Mouse (Mus musculus) kidney, postnatal 0 days (tissue): Measurements from ENCODE around the gene Ablim2. TPM values are rescaled to one million over a fixed set of nuclear protein-coding genes. Genes with fewer than 3 reads are reported as not detected.

ENCODE experiments used
- ATAC-seq: fragments of 200-750 bp; cut with Nextera tagmentation; replicated peaks from 2 replicates; pipeline ENCODE4 v1.8.0; 2017; ENCODE audit warnings: low read depth, moderate number of reproducible peaks, moderate TSS enrichment, moderate library complexity; ENCODE audit not compliant: low FRiP score
- DNase-seq: peaks from one replicate; pipeline ENCODE4 v3.0.0-alpha.2; 2016; ENCODE audit warnings: low spot score
- H3K27ac ChIP-seq: fragments of 300-500 bp; sonication (generic); 2 replicates; pipeline ENCODE4 v1.5.1; 2014; ENCODE audit warnings: mild to moderate bottlenecking
- H3K27me3 ChIP-seq: fragments of 300-500 bp; sonication (generic); 2 replicates; pipeline ENCODE4 v1.6.1; 2014; ENCODE audit warnings: low read length, mixed read lengths; ENCODE audit not compliant: insufficient read depth
- H3K36me3 ChIP-seq: fragments of 300-500 bp; sonication (generic); 2 replicates; pipeline ENCODE4 v1.6.1; 2014; ENCODE audit warnings: low read length, mixed read lengths; ENCODE audit not compliant: insufficient read depth
- H3K4me1 ChIP-seq: fragments of 300-500 bp; sonication (generic); replicated peaks from 2 replicates; pipeline ENCODE4 v1.6.1; 2014; ENCODE audit warnings: antibody characterized with exemption, low read length, mixed read lengths; ENCODE audit not compliant: insufficient read depth
- H3K4me2 ChIP-seq: fragments of 300-500 bp; sonication (generic); 2 replicates; pipeline ENCODE4 v1.6.1; 2014; ENCODE audit warnings: mild to moderate bottlenecking, low read length, moderate library complexity, mixed read lengths
- H3K4me3 ChIP-seq: fragments of 300-500 bp; sonication (generic); replicated peaks from 2 replicates; pipeline ENCODE4 v1.5.1; 2014; ENCODE audit warnings: low read depth, low read length
- H3K9ac ChIP-seq: fragments of 300-500 bp; sonication (generic); 2 replicates; pipeline ENCODE4 v1.6.1; 2014; ENCODE audit warnings: low read depth, low read length
- H3K9me3 ChIP-seq: fragments of 300-500 bp; sonication (generic); replicated peaks from 2 replicates; pipeline ENCODE4 v1.6.1; 2016; ENCODE audit warnings: low read length, inconsistent platforms, mixed read lengths
- CTCF ChIP-seq: IDR thresholded peaks from 2 replicates; pipeline ENCODE4 v1.5.1; 2016; ENCODE audit warnings: antibody characterized with exemption, low read depth, mild to moderate bottlenecking, moderate library complexity
- WGBS: fragments of 180-500 bp; shearing (Covaris S2); extraction: QIAGEN DNeasy Blood & Tissue Kit; methylation state at CpG from one replicate; pipeline ENCODE4 v1.1.7; 2014; 5-methylcytosine and 5-hydroxymethylcytosine counted together
- polyA plus RNA-seq: library from polyadenylated mRNA; unstranded; fragments of >200 nt; fragmentation: Nextera tagmentation; extraction: Ambion mirVana; gene quantifications from 2 replicates; pipeline ENCODE4 v1.2.1, GENCODE M21; 2015

Ablim2 gene
- polyA plus RNA-seq = 3.2 and 3.9 TPM in 2 replicates

DNA sequence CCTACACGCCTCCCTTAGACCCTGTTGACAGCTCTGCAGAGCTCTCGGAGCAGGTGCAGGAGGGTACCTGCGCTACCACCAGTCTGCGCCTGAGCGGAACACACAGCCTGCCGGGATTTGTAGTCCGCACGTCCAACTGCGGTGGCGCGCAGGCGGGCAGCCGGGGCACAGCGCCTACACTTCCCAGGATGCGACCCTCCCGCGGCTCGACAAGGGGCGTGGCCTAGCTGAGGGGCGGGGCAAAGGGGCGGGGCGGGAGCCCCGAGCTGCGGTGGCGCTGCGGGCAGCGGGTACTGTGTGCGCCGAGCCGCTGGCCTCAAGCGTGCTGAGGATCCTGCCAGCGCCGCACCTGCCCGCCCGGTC lies at the start of gene Ablim2:
Ablim2 (plus strand) TSS at position 242 of the 363 bp plus-strand sequence.
- H3K9me3 ChIP-seq = no peaks in the 10 kb centered on the region
- no peaks in the 10 kb centered on the region for H3K36me3 ChIP-seq
- peak within 1 kb of the TSS; percentile 24 for H3K9ac ChIP-seq
- H3K27ac ChIP-seq = no peak within 1 kb of the TSS
- peak within 1 kb of the TSS; percentile 75 for H3K4me2 ChIP-seq
- H3K27me3 ChIP-seq = 0 out of 2 replicates have a peak, but pooled peaks cover 3% of the 10 kb centered on the region
- DNase-seq = peak; percentile 92
- H3K4me3 ChIP-seq = peak within 1 kb of the TSS; percentile 41
- peak; percentile 28; the same call in 1 of the 2 replicates for TF ChIP-seq CTCF
- no peaks in the 10 kb centered on the region for H3K4me1 ChIP-seq
- ATAC-seq = peak; percentile 95
- under 1% methylated on average over 35 of the region's 35 CpGs for WGBS

DNA sequence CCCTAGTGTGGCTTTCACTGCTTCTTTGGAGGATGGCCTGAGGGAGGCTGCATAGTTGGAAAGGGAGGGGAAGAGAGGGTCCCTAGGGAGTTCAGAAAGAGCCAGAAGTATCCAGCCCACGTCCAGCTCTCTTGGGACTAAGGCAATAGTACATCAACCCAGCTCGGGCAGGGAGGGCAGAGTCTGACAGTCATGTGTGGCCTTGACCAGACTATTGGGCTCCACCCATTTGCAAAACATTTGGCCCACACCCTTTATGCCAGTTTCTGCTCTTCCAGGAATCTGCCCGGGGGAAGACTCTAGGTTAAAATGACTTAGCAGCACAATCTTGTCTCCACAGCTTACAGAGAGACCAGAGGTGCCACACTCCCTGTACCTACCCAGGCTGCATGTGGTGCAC lies 47.2 kb upstream of the Ablim2 start:
- Histone ChIP-seq H3K4me2 (no peak overlapping the region), H3K9me3 (no peaks in the 10 kb centered on the region), H3K27me3 (no peaks in the 10 kb centered on the region), H3K4me1 (no peaks in the 10 kb centered on the region), H3K36me3 (0 out of 2 replicates have a peak, but pooled peaks cover 15% of the 10 kb centered on the region), H3K4me3 (no peak overlapping the region), H3K27ac (no peak overlapping the region), H3K9ac (no peak overlapping the region)
- 52% methylated on average over 3 of the region's 3 CpGs for WGBS
- DNase-seq = no peak
- ATAC-seq = no peak
- no peak for TF ChIP-seq CTCF

DNA sequence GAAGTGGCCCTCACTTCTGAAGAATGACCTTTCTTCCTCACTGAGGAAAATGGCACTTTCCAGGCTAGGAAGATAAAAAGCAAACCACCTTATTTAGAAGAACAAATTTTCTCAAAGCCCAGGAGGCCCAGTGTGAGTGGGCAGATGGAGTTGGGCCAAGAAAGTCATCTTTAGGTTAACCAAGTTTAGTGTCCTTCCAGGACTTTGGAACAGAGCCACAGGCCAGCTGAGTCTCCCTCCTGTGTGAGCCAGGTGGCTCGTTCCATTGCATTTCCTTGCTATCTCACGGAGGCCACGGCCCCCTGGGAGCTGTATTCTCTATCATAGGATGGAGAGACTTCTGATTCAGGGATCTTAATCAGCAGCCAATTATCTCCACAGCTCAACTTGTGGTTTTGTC lies 46.7 kb upstream of the Ablim2 start:
- 0 out of 2 replicates have a peak, but pooled peaks cover 15% of the 10 kb centered on the region for H3K36me3 ChIP-seq
- DNase-seq = no peak
- 60% methylated on average over 3 of the region's 3 CpGs for WGBS

DNA sequence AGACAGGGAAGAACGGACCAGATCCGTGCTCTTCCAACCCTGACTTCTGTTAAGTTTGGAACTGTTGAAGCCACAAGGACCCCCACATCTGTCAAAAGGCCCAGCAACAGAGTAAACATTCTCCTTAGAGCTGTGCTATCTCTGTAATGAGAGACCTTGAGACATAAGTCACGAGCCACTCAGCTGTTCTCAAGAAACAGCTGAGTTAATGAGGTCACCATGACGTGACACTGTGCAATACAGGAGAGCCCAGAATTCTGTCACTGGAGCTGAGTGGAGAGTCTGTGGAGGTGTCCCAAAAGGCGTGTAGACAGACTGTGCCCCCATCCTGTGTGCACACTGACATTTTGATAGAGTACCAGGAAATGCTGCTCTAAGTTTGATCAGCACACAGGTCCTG lies 45.2 kb upstream of the Ablim2 start:
- H3K36me3 ChIP-seq = peaks cover 17% of the 10 kb centered on the region; the same call in 1 of the 2 replicates
- H3K4me2 ChIP-seq = no peak overlapping the region
- no peak for ATAC-seq
- H3K9ac ChIP-seq = no peak overlapping the region
- WGBS = 56% methylated on average over 5 of the region's 5 CpGs
- no peak for TF ChIP-seq CTCF
- H3K4me1 ChIP-seq = no peaks in the 10 kb centered on the region
- no peak overlapping the region for H3K4me3 ChIP-seq
- no peak overlapping the region for H3K27ac ChIP-seq
- no peak for DNase-seq
- no peaks in the 10 kb centered on the region for H3K27me3 ChIP-seq
- H3K9me3 ChIP-seq = no peaks in the 10 kb centered on the region

More for the DNA sequence above, 46.7 kb upstream of the Ablim2 start:
- Histone ChIP-seq H3K4me1 (no peaks in the 10 kb centered on the region), H3K27ac (no peak overlapping the region), H3K9me3 (no peaks in the 10 kb centered on the region), H3K27me3 (no peaks in the 10 kb centered on the region), H3K4me3 (no peak overlapping the region), H3K4me2 (no peak overlapping the region), H3K9ac (no peak overlapping the region)
- no peak for ATAC-seq
- TF ChIP-seq CTCF = no peak

DNA sequence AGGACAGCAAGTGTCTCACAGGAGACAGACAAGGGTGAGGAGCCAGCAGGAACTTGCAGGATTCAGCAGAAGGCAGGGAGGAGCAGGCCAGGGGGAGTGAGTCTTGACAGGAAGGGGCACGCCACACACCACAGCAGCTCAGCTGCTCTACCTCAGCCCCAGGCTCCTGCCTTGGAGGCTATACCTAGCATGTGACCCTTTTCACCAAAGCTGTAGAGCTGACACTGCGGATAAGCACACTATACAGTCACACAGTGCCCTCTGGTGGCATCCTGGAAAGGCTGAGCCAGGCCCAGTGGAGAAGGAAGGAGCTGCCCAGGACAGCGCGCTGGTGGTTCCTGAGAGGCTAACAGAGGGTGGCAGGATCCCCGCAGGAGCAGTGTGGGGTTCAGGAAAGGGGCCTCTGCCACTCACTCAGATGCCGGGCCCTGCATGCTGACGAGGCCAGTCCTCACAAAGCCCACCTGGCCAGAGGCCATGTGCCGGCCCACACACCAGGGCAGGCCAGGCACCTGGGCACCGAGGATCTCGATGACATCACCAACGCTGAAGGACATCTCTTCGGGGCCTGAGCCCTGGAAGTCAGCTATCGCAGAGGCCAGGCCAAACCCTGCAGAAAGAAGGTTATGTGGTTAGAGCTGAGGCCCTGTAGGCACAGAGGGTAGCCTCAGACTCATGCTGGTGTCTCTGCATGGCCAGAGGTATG lies 43.9 kb upstream of the Ablim2 start:
- 52% methylated on average over 13 of the region's 13 CpGs for WGBS
- DNase-seq (peak; percentile 94), ATAC-seq (peak; percentile 85)
- H3K9me3 ChIP-seq = no peaks in the 10 kb centered on the region
- H3K27ac ChIP-seq = no peak overlapping the region
- no peak overlapping the region for H3K4me2 ChIP-seq
- no peak overlapping the region for H3K4me3 ChIP-seq
- H3K9ac ChIP-seq = no peak overlapping the region
- no peaks in the 10 kb centered on the region for H3K4me1 ChIP-seq
- peak; percentile 97 for TF ChIP-seq CTCF
- H3K36me3 ChIP-seq = peaks cover 17% of the 10 kb centered on the region; the same call in 1 of the 2 replicates
- H3K27me3 ChIP-seq = no peaks in the 10 kb centered on the region

DNA sequence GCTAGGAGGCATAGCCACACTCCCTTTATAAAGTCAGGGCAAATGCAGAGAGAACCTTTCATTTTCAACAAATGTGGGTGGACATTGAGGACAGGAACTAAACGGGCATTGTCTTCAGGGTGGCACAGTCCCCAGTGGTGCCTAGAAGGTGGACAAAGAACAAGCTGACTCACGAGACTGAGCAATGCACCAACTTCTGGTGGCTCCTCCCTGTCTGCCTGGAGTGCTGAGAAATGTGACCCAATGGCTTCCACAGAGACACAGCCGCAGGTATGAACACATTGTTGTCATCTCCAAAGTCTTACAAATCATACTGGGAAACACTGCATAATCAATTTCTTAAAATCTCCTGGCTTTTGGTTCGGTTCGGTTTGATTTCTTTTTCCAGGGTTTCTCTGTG lies 40.2 kb upstream of the Ablim2 start:
- DNase-seq (no peak), ATAC-seq (no peak)
- 80% methylated on average over 5 of the region's 5 CpGs for WGBS
- H3K9ac ChIP-seq = no peak overlapping the region
- no peak overlapping the region for H3K4me3 ChIP-seq
- H3K36me3 ChIP-seq = peaks cover 9% of the 10 kb centered on the region; the same call in 1 of the 2 replicates
- no peaks in the 10 kb centered on the region for H3K9me3 ChIP-seq
- H3K27ac ChIP-seq = no peak overlapping the region; the same call in 1 of the 2 replicates
- TF ChIP-seq CTCF = no peak
- H3K27me3 ChIP-seq = no peaks in the 10 kb centered on the region
- H3K4me1 ChIP-seq = peaks cover 1% of the 10 kb centered on the region; the same call in 1 of the 2 replicates
- no peak overlapping the region for H3K4me2 ChIP-seq
